Mouse (Mus musculus) spleen, adult 2 months (tissue): ENCODE measurements at regions not wholly inside any gene's neighbourhood (a gene's known extent, or its start where the extent isn't known, plus 50 kb on each side); places are given as distances from the start of the nearest gene placed in this dataset.

ENCODE experiments used
- CTCF ChIP-seq: fragments of 200-500 bp; IDR thresholded peaks from 2 replicates; pipeline ENCODE4 v1.5.1; 2011; ENCODE audit warnings: mild to moderate bottlenecking, inconsistent platforms; ENCODE audit not compliant: insufficient read depth, insufficient read length, insufficient replicate concordance; ENCODE audit errors: extremely low read depth
- POLR2A ChIP-seq: fragments of 200-500 bp; IDR thresholded peaks from 2 replicates; pipeline ENCODE4 v1.6.1; 2011; ENCODE audit warnings: low read depth, low read length, inconsistent platforms

DNA sequence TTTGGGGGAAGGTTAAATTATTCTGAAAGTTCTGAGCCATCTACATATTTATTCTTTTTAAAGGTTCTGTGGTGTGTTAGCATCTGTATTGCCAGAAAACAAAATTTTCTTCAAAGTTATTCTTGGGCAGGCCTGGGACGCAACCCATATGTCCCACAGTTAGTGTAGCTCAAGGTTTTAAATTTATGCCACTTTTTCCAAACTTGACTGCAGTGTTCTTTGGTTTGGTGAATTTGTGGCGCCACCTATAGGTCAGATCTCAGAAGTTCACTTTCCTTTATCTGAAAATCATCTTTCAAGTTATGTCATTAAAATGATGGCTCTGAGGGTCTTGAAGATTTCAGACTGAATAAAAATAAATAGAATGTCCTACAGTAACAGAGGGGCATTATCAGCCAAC, 188.7 kb downstream of the Rnf144a start:
- no peak for TF ChIP-seq CTCF
- no peak for TF ChIP-seq POLR2A
